Mouse (Mus musculus) forebrain, embryonic 11.5 days (tissue): ENCODE data around the gene Gm40193. TPM values are rescaled to one million over a fixed set of nuclear protein-coding genes. Genes with fewer than 3 reads are reported as not detected.

Experiments
- ATAC-seq: fragments of 200-750 bp; cut with Nextera tagmentation; replicated peaks from 2 replicates; pipeline ENCODE4 v1.8.0; 2017; ENCODE audit warnings: moderate TSS enrichment; ENCODE audit not compliant: low FRiP score
- DNase-seq: peaks from one replicate; pipeline ENCODE4 v3.0.0-alpha.2; 2017; ENCODE audit warnings: low spot score
- H3K27ac ChIP-seq: fragments of 300-500 bp; sonication (generic); 2 replicates; pipeline ENCODE4 v1.5.1; 2014; ENCODE audit warnings: low read depth, low read length
- H3K27me3 ChIP-seq: fragments of 300-500 bp; sonication (generic); 2 replicates; pipeline ENCODE4 v1.6.1; 2014; ENCODE audit warnings: mild to moderate bottlenecking, low read length, mixed read lengths; ENCODE audit not compliant: control insufficient read depth, insufficient read depth
- H3K36me3 ChIP-seq: fragments of 300-500 bp; sonication (generic); 2 replicates; pipeline ENCODE4 v1.6.1; 2014; ENCODE audit warnings: mild to moderate bottlenecking, low read length, moderate library complexity, mixed read lengths; ENCODE audit not compliant: control insufficient read depth, insufficient read depth
- H3K4me1 ChIP-seq: fragments of 300-500 bp; sonication (generic); replicated peaks from 2 replicates; pipeline ENCODE4 v1.6.1; 2014; ENCODE audit warnings: low read length, mixed read lengths; ENCODE audit not compliant: control insufficient read depth, insufficient read depth
- H3K4me2 ChIP-seq: fragments of 300-500 bp; sonication (generic); 2 replicates; pipeline ENCODE4 v1.6.1; 2014; ENCODE audit warnings: low read depth, mild to moderate bottlenecking, low read length, moderate library complexity, mixed read lengths; ENCODE audit not compliant: severe bottlenecking
- H3K4me3 ChIP-seq: fragments of 300-500 bp; sonication (generic); 2 replicates; pipeline ENCODE4 v1.5.1; 2014; ENCODE audit warnings: low read depth, low read length
- H3K9ac ChIP-seq: fragments of 300-500 bp; sonication (generic); 2 replicates; pipeline ENCODE4 v1.6.1; 2014; ENCODE audit warnings: low read length
- H3K9me3 ChIP-seq: fragments of 300-500 bp; sonication (generic); 2 replicates; pipeline ENCODE4 v1.6.1; 2016; ENCODE audit warnings: low read length, mixed read lengths; ENCODE audit not compliant: control insufficient read depth
- WGBS: fragments of 180-500 bp; shearing (Covaris S2); extraction: QIAGEN DNeasy Blood & Tissue Kit; methylation state at CpG from one replicate; pipeline ENCODE4 v1.1.7; 2014; 5-methylcytosine and 5-hydroxymethylcytosine counted together
- polyA plus RNA-seq: library from polyadenylated mRNA; unstranded; fragments of >200 nt; fragmentation: Nextera tagmentation; extraction: Ambion mirVana; gene quantifications from 2 replicates; pipeline ENCODE4 v1.2.1, GENCODE M21; 2014

The Gm40193 gene
- polyA plus RNA-seq, 1 experiment from 2014 or later, result not detected

DNA sequence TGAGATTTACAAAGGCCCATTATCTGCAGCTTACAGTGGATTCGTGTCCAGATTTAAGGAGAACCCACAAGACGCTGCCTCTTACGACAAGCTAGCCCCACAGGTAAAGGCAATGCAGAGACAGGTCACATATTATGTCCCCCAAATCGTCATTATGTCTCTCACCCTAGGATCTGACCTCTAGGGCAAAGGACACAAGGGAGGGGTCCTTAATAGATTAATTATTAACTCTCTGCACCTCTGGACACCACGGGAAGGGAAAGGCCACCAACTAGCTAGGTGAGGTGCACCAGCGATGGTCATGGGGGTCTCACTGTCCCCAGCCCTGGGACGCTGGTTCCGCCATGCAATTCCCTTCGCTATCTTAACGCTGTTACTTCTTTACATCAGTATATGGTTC lies 13.8 kb downstream of the Gm40193 start, which contains the start of gene Gltpd2:
Gene Gltpd2, plus strand, starts transcription at position 274 of the 400 bp plus-strand sequence.
- 84% methylated on average over 10 of the region's 10 CpGs for WGBS
- DNase-seq (no peak), ATAC-seq (no peak)
- Histone ChIP-seq H3K36me3 (no peaks in the 10 kb centered on the region), H3K4me3 (no peak within 1 kb of the TSS; the same call in 1 of the 2 replicates), H3K9me3 (no peaks in the 10 kb centered on the region), H3K4me2 (peak within 1 kb of the TSS; percentile 50), H3K4me1 (0 out of 2 replicates have a peak, but pooled peaks cover 5% of the 10 kb centered on the region), H3K27ac (no peak within 1 kb of the TSS), H3K9ac (peak within 1 kb of the TSS; percentile 59), H3K27me3 (peaks cover 2% of the 10 kb centered on the region)

DNA sequence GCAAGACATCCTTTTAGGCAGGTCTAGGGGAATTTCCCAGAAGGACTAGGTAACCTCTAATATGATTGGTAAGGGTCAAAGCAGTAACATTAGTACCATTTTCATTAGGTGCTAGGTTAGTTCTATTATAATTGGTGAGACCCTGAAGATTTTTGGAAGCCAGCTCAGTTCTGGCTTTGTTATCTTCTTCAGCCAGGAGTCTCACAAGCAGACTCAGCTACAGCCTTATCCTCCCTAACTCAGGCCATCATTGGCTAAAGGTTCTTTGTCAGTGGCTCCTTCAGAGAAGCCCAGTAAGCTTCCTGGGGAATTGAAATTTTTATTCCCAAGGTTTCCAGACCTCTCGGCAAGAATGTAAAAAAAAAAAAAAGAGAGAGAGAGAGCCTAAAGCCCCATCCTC lies 14.3 kb downstream of the Gm40193 start:
- no peak for ATAC-seq
- 73% methylated on average over 1 of the region's 1 CpGs for WGBS
- Histone ChIP-seq H3K4me2 (no peak overlapping the region), H3K4me3 (no peak overlapping the region), H3K4me1 (0 out of 2 replicates have a peak, but pooled peaks cover 5% of the 10 kb centered on the region), H3K36me3 (no peaks in the 10 kb centered on the region), H3K27ac (no peak overlapping the region), H3K9me3 (no peaks in the 10 kb centered on the region), H3K27me3 (peaks cover 2% of the 10 kb centered on the region), H3K9ac (no peak overlapping the region)
- DNase-seq, result no peak

DNA sequence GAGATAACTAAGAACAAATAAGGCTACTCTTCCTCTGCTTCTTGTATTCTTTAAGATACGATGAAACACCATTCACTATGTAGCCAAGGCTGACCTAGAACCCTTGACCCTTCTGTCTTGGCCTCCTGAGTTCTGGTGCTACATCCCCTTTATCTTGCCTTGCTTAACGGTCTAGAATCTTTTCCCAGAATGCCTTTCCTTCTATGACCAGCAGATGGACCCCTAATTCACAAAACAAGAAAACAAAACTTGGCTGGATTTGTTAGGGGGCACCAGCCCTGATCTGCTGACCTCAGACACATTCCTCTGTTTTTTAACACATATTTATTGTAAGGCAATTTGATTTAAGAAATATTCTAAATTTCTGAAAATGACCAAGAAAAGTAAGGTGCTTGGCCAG lies 16.4 kb downstream of the Gm40193 start:
- DNase-seq (no peak), ATAC-seq (no peak)
- 33% methylated on average over 2 of the region's 2 CpGs for WGBS

DNA sequence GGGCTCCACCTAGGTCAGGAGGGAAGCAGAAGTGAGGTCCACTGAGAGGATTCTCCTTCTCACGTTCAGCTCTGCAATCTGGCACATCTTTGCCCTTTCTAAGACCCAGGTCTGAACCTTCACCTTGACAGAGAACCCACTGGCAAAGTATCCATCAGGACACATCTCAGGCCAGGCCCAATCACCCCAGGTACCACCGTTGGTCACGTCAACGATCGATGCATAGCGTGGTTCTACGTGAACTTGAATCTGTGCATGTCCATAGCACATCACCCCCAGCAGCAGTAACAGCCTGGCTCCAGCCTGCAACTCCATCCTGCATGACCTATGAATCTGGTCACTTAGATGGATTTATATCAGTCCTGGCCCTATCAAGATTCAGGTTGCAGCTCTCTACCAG lies 18.5 kb downstream of the Gm40193 start, which contains the start of gene Vmo1:
Gene Vmo1, minus strand, starts transcription at position 329 of the 400 bp plus-strand sequence.
- 93% methylated on average over 7 of the region's 7 CpGs for WGBS
- no peaks in the 10 kb centered on the region for H3K9me3 ChIP-seq
- H3K36me3 ChIP-seq, result no peaks in the 10 kb centered on the region
- H3K4me3 ChIP-seq, result no peak within 1 kb of the TSS
- DNase-seq (no peak), ATAC-seq (no peak)
- no peak within 1 kb of the TSS for H3K9ac ChIP-seq
- no peak within 1 kb of the TSS for H3K4me2 ChIP-seq
- no peak within 1 kb of the TSS for H3K27ac ChIP-seq
- H3K27me3 ChIP-seq, result no peaks in the 10 kb centered on the region
- no peaks in the 10 kb centered on the region for H3K4me1 ChIP-seq

More for the DNA sequence above, 16.4 kb downstream of the Gm40193 start:
- no peak overlapping the region for H3K4me3 ChIP-seq
- 0 out of 2 replicates have a peak, but pooled peaks cover 5% of the 10 kb centered on the region for H3K4me1 ChIP-seq
- no peaks in the 10 kb centered on the region for H3K9me3 ChIP-seq
- no peak overlapping the region for H3K27ac ChIP-seq
- H3K4me2 ChIP-seq, result no peak overlapping the region
- H3K9ac ChIP-seq, result no peak overlapping the region
- peaks cover 2% of the 10 kb centered on the region for H3K27me3 ChIP-seq
- H3K36me3 ChIP-seq, result no peaks in the 10 kb centered on the region

DNA sequence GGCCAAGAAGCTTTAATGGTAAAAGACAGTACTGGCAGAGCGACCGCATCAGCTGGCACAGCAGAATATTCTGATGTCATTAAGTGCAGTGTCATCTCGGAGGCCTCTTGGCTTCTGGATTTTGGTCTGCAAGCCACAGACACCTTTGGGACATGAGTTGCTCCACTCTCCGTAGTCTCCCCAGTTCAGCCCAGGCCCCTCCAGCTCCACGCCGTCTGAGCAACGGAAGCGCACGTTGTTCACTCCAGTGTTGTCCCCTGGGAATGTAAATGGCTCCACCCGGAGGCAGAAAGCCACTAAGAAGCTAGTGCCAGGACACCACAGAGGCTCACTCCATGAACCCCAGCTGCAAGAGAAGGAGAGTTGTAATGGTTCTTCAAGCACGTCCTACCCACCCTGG lies 19.2 kb downstream of the Gm40193 start:
- 60% methylated on average over 11 of the region's 11 CpGs for WGBS
- H3K36me3 ChIP-seq, result no peaks in the 10 kb centered on the region
- H3K9ac ChIP-seq, result no peak overlapping the region
- no peak overlapping the region for H3K27ac ChIP-seq
- no peaks in the 10 kb centered on the region for H3K27me3 ChIP-seq
- H3K4me2 ChIP-seq, result no peak overlapping the region
- ATAC-seq (no peak), DNase-seq (no peak)
- H3K4me3 ChIP-seq, result no peak overlapping the region
- H3K9me3 ChIP-seq, result no peaks in the 10 kb centered on the region
- no peaks in the 10 kb centered on the region for H3K4me1 ChIP-seq

DNA sequence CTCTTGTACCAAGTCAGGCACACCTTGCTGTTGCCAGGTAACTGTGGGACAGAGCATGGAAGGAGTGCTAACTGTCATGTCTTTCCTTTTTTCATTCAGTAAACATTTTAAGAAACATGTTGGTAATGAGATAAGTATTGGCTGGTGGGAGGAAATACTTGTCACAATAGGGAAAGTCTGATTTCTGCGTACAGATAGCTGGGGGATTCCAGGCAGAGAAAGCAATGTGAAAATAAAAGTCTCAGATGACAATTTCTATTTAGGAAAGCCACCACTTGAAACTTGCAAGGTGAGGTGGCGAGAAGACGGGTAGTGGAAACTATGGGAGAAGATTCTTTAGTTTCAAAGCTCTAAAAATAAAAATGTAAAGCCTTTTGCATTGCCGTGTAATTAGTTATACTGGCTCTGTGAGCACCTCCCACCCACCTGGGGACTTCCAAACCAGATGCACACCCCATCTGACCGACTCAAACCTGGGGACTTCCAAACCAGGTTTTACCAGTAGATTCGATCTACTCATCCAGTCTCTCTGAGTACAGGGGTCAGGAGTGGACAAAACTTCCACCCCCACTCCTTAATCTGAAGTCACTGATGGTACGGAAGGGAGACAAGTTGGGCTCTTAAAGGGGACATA lies 19.9 kb downstream of the Gm40193 start:
- H3K4me3 ChIP-seq, result no peak overlapping the region
- no peaks in the 10 kb centered on the region for H3K4me1 ChIP-seq
- ATAC-seq (no peak), DNase-seq (no peak)
- no peaks in the 10 kb centered on the region for H3K36me3 ChIP-seq
- WGBS, result 83% methylated on average over 7 of the region's 7 CpGs
- no peak overlapping the region for H3K4me2 ChIP-seq
- H3K27ac ChIP-seq, result no peak overlapping the region
- no peaks in the 10 kb centered on the region for H3K9me3 ChIP-seq
- no peaks in the 10 kb centered on the region for H3K27me3 ChIP-seq
- no peak overlapping the region for H3K9ac ChIP-seq

DNA sequence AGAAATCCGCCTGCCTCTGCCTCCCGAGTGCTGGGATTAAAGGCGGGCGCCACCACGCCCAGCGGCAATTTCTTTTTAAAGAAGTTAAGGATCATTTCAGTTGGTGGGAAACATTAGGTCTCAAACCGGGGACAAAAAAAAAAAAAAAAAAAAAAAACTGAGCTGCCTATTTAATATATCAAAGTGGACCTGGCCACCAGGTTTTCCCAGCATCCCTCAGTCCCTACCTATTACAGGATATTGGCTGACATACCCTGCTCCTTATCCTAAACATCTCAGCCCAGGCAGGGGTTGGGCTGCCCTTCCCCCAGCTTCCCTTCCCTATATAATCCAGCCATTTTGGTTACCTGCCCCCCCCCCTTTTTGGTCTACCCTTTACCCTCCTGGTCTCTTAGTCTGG lies 20.9 kb downstream of the Gm40193 start:
- Histone ChIP-seq H3K4me3 (no peak overlapping the region), H3K36me3 (no peaks in the 10 kb centered on the region), H3K4me2 (no peak overlapping the region), H3K27me3 (no peaks in the 10 kb centered on the region), H3K9me3 (no peaks in the 10 kb centered on the region), H3K4me1 (no peaks in the 10 kb centered on the region), H3K27ac (no peak overlapping the region), H3K9ac (no peak overlapping the region)
- WGBS, result 88% methylated on average over 7 of the region's 7 CpGs
- ATAC-seq, result no peak
- DNase-seq, result no peak

DNA sequence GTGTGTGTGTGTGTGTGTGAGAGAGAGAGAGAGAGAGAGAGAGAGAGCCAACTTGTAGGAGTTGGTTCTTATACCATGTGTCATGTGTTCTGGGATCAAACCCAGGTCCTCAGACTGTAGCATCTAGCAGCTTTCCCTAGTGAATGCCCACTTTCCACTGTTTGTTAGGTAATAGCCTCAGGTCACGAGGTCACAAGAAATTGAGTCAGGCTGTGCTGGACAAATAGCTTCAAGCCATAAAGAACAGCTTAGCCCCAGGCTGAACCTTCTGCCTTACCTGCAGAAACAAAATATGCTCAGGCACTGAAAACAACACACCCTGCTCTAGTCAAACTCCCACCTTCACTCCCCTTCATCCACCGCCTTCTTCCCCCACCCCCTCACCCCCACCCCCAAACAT lies 21.5 kb downstream of the Gm40193 start:
- 90% methylated on average over 2 of the region's 2 CpGs for WGBS
- no peaks in the 10 kb centered on the region for H3K36me3 ChIP-seq
- no peaks in the 10 kb centered on the region for H3K4me1 ChIP-seq
- H3K9me3 ChIP-seq, result no peaks in the 10 kb centered on the region
- DNase-seq, result no peak
- ATAC-seq, result no peak
- H3K4me3 ChIP-seq, result no peak overlapping the region
- H3K9ac ChIP-seq, result no peak overlapping the region
- H3K4me2 ChIP-seq, result no peak overlapping the region
- H3K27me3 ChIP-seq, result no peaks in the 10 kb centered on the region
- no peak overlapping the region for H3K27ac ChIP-seq
